Mouse (Mus musculus) gastrocnemius, postnatal 4 days (tissue): ENCODE data around the gene Letm1. TPM values are rescaled to one million over a fixed set of nuclear protein-coding genes. Genes with fewer than 3 reads are reported as not detected.

ENCODE experiments used
- DNase-seq, 2 experiments: peaks; one replicate each; pipeline ENCODE4 v3.0.0; 2021 to 2022; ENCODE audit warnings: low spot score in 2 of 2, mixed read lengths in 2 of 2
- total RNA-seq, 2 experiments: library from RNA; stranded (reverse); gene quantifications; 2 replicates each; pipeline ENCODE4 v1.2.3; 2021

The Letm1 gene
- total RNA-seq, 2 experiments from 2014 or later: 43.7 to 51.3 TPM

DNA sequence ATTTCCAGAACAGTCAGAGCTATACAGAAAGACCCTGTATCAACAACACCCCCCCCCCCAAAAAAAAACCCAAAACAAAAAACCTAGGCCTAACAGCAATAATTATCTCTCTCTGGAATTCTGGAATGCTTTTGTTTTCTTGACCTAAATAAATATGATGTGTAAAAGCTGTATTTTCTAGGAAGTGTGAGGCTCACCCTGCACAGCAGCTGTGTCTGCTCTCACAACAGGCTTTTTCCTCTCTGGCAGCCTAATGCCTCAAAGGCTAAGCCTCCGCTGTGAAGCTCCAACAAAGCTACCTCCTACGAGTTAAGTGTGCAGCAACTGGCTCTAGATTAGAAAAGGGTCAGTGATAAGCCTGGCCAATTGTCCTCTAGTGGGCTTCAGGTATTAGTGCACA lies 73.6 kb downstream of the Letm1 start:
- DNase-seq: no peak

DNA sequence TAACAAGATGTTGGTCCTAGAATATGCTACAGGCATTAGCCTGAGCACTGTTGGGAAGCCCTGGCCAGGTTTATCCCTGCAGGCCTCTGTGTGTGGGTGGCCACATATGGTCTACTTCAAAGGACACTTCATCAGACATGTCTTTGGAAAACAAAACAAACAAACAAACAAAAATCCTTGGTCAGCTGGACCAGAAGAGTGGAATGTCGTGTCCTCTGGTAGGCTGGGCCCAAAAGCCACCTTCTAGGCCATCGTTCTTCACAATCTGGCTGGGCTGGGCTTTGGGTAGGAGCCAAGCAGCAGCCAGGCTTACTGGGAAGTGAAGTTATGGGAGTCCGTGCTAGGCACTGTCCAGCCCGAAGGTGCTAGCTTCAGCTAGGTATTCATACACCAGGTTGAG lies 75.5 kb downstream of the Letm1 start:
- DNase-seq: no peak

DNA sequence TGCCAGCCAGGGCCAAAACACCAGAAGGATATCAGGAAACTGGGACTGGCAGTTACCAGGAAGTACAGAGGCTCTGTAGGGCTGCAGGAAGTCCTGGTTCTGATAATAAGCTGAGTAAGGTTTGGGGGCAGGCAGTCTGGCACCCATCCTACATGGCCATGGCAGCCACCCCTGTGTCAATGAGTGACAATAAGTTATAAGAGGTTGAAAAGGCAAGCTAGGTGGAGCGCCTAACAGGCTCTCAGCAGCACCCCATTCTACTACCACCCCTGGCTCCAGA lies 76.3 kb downstream of the Letm1 start:
- DNase-seq: no peak

DNA sequence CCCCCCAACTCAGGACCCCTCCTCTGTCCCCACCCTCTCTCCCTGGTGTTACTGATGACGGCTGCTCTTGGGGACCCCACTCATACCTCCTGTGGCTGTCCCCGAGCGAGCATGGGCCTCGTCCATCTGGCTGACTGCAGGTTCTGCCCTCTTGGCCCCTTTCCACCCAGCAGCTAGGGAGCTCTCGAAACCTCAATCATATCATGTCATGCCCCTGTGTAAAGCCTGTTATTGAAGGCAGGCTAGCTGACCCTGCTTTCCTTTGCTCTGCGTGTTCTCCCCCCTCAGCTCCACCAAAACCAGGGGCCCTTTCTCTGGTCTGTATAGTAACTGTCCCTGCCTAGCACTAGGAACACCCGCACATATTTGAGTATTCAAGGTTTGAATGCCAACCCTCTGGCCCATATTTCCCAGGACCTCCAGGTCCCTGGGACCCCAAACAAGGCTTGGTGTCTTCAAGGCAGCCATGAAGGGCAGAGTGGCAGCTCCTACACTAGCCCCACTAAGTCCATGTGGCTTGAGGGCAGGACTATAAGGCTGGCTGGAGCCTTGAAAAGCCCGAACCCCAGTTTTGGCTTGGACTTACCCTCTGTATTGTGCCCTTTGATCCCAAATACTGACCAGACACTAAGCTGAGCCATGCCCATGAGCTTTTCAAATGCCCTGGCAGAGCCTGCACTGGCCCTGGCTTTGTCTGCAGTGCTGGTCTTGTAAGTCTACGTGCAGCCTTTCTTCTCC lies 76.8 kb downstream of the Letm1 start:
- no peak for DNase-seq

DNA sequence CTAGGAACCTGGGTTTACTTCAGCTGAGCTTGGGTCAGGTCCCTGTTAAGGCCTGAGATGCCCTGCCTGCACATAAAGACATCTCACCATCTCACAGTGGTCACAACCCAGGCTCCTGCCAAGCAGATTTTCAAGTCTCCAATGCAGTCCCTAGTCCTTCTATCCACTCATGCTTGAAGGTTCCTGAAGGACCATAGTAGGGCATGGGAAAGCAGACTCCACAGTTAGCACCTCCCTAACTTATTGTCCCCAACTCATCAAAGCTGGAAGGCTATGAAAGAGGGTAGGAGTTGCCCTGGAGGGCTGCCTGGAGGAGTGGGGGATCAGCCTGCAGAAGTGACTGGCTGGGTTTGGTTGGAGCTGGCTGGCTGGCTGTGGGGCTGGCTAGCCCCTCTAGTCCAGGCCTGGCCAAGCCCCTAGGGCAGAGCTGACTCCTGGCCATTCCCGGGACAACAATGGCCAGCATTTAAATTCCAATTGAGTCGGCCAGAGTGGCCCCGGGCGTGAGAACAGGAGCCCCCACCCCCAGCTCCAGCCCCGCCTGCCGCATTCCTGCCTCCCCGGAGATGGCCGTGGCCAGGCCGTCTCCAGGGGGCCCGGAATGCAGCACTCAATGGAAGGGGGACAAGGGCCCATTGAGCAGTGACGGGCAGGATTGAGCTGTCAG lies 77.5 kb downstream of the Letm1 start:
- no peak for DNase-seq

DNA sequence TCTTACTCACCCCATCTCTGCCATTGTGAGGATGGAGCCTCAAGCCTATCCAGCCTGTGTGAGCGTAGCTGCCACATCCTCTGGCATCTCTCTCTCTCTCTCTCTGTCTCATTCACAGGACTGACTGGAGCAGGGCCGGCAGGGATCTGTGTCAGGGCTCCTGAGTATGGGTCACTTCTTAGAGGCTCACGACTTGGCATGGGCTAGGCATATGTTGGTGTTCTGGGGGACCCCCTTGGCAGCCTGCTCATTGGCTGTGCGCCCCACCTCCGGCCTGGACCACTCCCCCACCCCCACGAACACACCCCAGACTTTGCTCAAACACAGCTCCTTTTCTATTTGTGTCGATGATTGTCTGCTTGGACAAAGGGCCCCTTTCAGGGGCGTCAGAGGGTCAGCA lies 78.6 kb downstream of the Letm1 start:
- DNase-seq: no peak

DNA sequence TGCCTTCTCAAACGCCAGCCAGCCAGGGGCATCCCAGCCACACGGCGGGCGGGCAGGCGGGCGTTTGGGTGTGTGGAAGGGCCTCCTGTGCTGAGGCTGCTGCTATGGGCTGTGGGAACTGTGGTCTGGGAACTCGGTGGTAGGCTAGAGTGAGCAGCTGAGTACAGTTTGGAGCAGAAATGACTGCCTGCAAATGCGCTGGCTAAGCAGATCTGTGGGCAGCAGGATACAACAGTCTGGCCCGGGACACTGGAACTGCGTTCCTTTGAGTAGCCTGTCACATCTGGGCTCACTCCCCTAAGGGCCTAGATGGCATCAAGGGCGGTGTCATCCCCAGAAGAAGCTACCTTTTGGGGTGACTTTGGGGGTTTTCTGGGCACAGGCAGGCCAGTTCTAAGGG lies 80.8 kb downstream of the Letm1 start:
- DNase-seq: no peak

DNA sequence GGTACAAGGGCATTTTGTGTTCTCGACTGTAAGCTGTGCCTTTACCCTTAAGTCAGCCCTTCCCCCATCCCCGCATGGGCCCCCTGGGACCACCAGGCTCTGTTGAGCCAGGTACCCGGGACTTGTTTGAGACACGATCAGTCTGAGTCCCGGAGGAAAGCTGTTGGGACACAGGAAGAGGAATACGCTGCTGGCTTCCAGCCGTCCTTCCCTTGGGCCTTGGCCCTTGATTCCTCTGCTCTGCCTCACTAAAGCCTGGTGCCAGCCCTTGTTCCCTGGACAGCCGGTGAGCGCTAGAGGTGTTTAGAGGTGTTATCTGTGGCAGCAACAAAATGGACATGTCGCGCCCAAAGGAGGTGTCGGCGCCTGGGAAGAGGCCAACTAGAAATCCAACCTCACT lies 82.6 kb downstream of the Letm1 start:
- no peak for DNase-seq

DNA sequence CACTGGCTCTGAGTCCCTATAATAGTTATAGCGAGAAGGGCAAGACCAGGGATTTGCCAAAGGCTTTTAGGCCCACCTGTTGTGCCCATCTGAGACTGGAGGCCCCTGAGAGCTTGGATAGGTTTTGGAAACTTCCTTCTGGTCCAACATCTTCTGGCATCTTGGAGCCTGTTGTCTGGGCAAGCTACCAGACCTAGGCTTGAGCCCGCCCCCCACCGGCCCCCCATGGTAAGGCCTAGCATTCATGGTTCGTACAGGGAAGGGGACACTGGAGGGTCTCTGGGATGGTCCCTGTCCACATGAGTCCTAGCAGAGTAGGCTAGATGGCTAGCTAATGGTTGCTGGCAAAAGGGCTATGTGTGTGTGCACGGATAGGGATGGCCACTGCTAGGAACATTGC lies 83.9 kb downstream of the Letm1 start:
- no peak for DNase-seq

DNA sequence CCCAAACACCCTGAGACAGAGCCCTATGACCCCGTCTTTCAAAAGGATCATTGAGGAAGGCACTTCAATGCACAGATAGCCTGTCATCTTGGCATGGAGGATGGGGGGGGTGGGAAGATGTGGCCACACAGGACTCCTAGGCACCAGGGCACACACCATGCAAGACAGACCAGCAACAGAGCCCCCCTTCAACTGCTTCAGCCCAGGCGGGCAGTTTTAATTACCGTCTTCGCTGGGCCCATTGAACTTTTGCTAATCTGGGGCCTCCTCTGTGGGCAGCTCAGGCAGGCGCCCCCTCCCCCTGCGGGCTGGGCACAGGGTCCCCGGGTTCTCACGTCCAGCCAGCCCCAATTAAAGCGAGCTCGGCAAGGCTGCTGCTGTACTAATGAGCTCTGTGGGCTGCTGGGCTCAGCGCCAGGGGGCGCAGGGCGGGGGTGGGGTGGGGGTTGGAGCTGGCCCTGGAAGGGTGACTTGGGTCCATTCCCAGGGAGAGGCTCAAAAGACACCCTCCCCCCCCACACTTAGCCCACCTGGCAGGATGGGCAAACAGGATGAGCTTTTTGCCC lies 84.6 kb downstream of the Letm1 start:
- DNase-seq: no peak

DNA sequence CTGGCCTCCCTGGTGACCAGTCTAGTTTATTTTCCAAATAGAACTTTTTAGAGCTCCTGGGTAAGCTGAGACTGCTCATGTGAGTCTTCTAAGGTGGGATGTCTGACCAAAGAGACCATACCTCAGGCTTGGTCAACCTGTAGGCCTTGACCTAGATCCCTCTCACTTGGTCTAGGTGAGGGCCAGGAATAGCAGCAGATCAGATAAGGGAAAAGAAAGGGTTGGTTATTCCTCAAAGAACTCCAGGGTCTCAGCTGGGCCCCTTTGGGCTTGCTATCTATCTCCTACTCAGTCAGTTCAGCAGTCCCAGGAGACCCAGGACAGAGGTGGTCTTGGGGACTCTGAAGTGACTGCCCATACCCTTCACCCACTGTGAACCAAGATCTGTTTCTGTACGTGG lies 85.1 kb downstream of the Letm1 start:
- no peak for DNase-seq

DNA sequence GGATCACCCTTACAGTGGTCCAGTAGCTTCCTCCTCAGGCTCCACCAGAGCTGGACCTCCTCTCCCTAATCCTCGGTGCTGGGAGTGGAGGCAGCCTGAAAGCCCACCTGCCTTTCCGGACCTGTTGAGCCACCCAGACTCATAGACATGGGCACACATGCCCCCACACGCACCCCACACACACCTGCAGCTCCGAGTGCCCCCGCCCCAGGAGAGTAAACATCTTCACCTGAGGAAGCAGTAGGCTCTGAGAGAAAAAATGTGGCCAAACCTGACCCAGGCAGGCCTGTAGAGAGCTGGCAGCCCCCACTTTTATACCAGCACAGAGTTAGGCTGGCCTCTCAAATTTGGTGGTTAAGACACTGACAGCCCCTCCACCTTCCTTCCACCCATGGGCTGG lies 86.2 kb downstream of the Letm1 start:
- DNase-seq: no peak

DNA sequence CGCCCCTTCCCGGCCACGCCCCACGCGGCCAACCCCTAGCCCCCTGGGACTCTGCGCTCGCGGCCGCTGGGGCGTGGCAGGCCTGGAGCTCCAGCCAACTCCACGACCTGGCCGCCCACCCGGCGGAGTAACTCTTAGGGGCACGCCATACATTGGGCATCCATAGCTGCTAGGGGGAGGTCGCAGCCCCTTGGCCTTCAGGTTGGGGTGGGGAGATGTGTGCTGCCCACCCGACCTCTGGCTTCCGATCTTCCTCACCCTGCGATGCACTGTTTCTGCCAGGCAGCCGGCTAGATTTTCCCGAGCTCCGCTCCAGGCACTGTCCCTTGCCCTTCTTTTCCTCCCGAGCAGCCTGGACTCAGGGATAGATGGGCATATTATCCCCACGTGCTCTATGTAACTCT lies 86.9 kb downstream of the Letm1 start:
- peak in 1 of 2 experiments; percentile 37 for DNase-seq

DNA sequence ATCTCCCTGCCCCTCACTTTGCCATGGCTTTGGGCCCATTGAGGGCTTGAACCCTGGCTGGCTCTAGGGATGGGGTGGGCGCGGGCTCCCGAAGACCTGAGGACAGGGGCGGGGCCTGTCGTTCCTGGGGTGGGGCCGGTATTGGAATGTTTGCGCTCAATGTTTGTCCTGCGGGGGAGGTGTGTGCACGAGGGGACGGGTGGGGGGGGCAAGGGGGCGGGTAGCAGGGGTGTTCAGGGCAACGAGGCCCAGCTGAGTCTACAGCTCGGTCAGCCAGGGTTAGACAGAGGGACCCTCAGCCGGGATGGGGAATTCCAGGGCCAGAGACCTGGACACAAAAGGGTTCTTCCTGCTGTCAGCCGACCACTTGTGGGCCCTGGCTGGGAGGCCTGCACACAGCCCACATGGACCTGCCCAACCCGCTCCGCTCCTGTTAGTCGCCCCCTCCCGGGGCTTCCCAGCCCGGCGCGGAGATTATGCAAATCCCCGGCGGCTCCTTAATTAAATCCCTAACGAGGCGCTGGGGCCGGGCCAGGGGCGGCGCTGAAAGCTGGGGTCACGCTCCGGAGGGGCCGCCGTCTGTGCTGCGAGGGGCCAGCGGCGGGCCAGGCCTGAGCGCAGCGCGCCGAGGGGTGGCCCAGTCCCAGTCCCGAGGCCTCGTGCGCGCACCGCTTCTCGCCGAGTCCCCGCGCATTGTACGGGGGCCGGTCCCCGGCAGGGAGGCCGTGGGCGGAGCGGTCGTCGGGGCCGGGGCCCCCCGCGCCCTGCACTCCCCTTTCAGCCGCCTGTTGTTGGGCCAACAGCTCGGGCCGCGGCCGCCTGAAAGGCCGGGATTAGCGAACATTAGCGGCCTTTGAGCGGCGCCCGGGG lies 87.5 kb downstream of the Letm1 start:
- peak in 1 of 2 experiments; percentile 47 for DNase-seq

DNA sequence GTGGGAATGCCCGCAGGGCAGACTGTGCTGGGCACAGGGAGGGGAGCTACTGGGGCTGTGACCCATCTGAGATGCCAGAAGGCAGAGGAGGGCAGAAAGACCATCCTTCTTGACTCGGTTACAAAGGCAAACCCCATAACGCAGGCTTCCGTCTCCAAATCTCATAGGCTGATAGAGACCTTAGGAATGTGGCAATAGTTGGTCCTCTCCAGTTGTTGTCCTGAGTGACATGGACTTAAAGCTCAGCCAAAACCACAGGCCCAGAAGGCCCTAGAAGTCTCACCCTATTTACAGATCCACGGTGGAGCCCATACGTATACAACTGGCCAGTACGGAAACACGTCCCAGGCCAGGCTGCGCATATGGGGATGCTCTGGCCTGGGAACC lies 88.2 kb downstream of the Letm1 start:
- DNase-seq: no peak

DNA sequence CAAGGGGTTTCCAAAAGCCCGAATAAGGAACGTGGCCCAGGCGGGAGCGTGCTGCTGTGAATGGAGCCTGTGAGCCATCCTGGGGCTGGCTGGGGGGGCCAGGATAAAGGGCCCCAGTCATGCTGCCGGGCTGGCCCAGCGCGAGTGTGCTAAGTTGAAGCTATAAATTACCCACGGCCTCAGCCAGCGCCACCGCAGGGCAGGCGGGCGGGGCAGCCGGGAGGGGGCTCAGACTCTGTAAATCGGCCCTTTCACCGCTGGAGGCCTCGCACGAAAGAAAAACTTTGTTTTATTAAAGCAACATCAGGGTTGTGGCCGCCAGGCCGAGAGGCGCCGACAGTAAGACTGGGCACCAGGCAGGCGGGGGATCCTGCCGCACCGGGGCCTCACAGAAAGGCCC lies 90.2 kb downstream of the Letm1 start:
- DNase-seq: peak in 1 of 2 experiments; percentile 38

DNA sequence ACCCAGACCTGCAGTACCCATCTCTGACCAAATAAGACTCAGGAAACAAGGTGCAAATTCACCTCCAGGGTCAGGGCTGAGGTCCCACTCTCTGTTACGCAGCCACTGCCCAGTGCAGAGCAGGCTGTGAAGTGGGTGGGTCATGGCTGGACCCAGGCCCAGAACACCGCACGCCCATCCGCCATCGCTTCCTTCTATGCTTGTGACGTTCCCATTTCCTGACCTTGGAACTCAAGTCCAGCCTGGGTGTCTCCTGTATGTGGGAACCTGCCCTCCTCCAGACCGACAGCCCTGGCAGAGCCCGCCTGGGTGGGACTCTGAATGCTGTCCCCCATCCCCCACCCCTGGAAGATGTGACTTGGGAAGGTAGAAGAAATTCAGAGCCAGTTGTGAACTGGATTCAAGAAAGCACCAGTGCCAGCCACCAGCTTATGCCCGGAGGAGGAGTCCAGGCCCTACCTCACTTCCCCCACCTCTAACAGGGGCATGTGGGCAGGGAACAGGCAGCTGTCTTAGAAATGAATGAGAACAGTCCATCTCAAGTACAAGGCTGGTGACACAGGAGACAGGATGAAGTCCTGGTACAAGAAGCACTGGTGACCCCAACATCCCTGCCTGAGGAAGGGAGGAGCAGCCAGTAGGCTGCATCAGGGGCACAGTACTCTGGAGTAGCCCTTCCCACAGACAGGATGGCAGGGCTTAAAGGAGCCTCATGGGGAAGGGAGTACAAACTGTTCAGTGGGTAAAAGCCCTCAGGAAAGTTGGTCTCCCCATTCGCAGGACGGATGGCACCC lies 92.6 kb downstream of the Letm1 start:
- DNase-seq: no peak
